ENCODE assay signal across 15 mouse cellular contexts in the genomic region with DNA sequence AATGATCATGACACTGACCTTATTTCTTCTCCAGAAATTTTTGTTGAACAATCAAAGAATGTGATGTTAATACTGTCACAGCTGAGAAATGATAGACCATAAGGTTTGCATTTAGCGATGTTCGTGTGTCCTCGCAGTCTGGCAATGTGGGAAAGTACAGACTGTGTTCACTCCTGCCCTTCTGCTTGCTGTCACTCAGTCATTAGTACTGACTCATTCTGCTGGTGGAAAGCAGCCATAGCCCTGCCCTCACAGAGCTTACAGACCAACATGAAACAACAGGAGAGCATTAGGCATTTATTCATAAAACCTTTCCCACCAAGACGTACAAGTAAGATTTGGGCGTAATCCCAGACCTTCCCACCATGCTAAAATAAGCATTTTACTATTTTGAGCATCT. TPM values are rescaled to one million over a fixed set of nuclear protein-coding genes. Genes with fewer than 3 reads are reported as not detected.
A peak's percentile ranks its signal among the peaks of the same experiment; 100 is the strongest.
DNase-seq lines count a peak whose midpoint lies in the region; ATAC-seq and TF ChIP-seq lines count a peak whose summit lies in the region.
"Had no signal": no experiment of that assay in that cellular context is flagged by ENCODE, and none has a peak within 500 bp of the region (broad histone marks: within the 10 kb centered on the region; RNA-seq: fewer than 3 reads in every experiment).

No protein-coding gene starts in this region.

- H3K27me3 ChIP-seq in intestine, embryonic 15.5 days (replicated peaks) = no peaks in the 10 kb centered on the region
- no peaks in the 10 kb centered on the region for H3K27me3 ChIP-seq in hindbrain, embryonic 10.5 days (ENCODE audit: insufficient read depth, poor library complexity, severe bottlenecking)
- H3K27me3 ChIP-seq: limb, embryonic 12.5 days; midbrain, embryonic 13.5 days; stomach, embryonic 15.5 days had no signal

- no peak overlapping the region for H3K4me2 ChIP-seq in intestine, embryonic 15.5 days (replicated peaks)
- H3K4me2 ChIP-seq: hindbrain, embryonic 14.5 days; limb, embryonic 12.5 days; midbrain, embryonic 13.5 days; stomach, embryonic 15.5 days had no signal

- peak; percentile 5 to 23 for DNase-seq in cerebellum, postnatal 10 days
- DNase-seq in layer of hippocampus, adult 11-12 months (ENCODE audit: low spot score) = peak; percentile 24
- DNase-seq in layer of hippocampus, postnatal 25 days (ENCODE audit: extremely low spot score in 1 of 2, low spot score in 1 of 2) = no peak
- DNase-seq in Muller cell, postnatal 12 days (ENCODE audit: inconsistent ontology term) = peak; percentile 70
- DNase-seq in layer of hippocampus, adult 2 months (ENCODE audit: low spot score in 2 of 2) = peak; percentile 22 to 34
- no peak for DNase-seq in hindbrain, embryonic 10.5 days (ENCODE audit: low spot score)
- DNase-seq: B cell, adult 2 months; kidney, adult 2 months; lung, postnatal 36 days had no signal

- 0 out of 2 replicates have a peak, but pooled peaks have one; percentile 3 for TF ChIP-seq CTCF in layer of hippocampus, adult 2 months (conservative IDR thresholded peaks at IDR 0.05)

- no peaks in the 10 kb centered on the region for H3K36me3 ChIP-seq in intestine, embryonic 15.5 days
- no peaks in the 10 kb centered on the region for H3K36me3 ChIP-seq in hindbrain, embryonic 10.5 days
- H3K36me3 ChIP-seq: midbrain, embryonic 13.5 days; stomach, embryonic 15.5 days had no signal

- no peak overlapping the region for H3K4me3 ChIP-seq in layer of hippocampus, adult 2 months
- H3K4me3 ChIP-seq in intestine, embryonic 15.5 days (replicated peaks) = no peak overlapping the region
- H3K4me3 ChIP-seq in hindbrain, embryonic 10.5 days = no peak overlapping the region
- H3K4me3 ChIP-seq: limb, embryonic 12.5 days; midbrain, embryonic 13.5 days; stomach, embryonic 15.5 days had no signal

- H3K9ac ChIP-seq in intestine, embryonic 15.5 days = no peak overlapping the region
- H3K9ac ChIP-seq: hindbrain, embryonic 14.5 days; limb, embryonic 12.5 days; midbrain, embryonic 13.5 days; stomach, embryonic 15.5 days had no signal

- no peak for ATAC-seq in cerebellum, adult (ENCODE audit: insufficient number of reproducible peaks, low FRiP score, low TSS enrichment)
- no peak for ATAC-seq in intestine, embryonic 15.5 days
- ATAC-seq: midbrain, embryonic 13.5 days had no signal

- no peaks in the 10 kb centered on the region for H3K4me1 ChIP-seq in intestine, embryonic 15.5 days (replicated peaks)
- no peaks in the 10 kb centered on the region; the same call in 1 of the 2 replicates for H3K4me1 ChIP-seq in hindbrain, embryonic 10.5 days (replicated peaks)
- H3K4me1 ChIP-seq: limb, embryonic 12.5 days; midbrain, embryonic 13.5 days had no signal

- WGBS in intestine, embryonic 15.5 days = 76% methylated on average over 5 of the region's 5 CpGs
- 94% methylated on average over 5 of the region's 5 CpGs for WGBS in hindbrain, embryonic 10.5 days

- peak overlapping the region; percentile 61; the same call in 1 of the 2 replicates for H3K27ac ChIP-seq in layer of hippocampus, adult 2 months
- no peak overlapping the region for H3K27ac ChIP-seq in intestine, embryonic 15.5 days
- no peak overlapping the region for H3K27ac ChIP-seq in hindbrain, embryonic 10.5 days
- H3K27ac ChIP-seq: hindbrain, embryonic 14.5 days; limb, embryonic 12.5 days; midbrain, embryonic 13.5 days; stomach, embryonic 15.5 days had no signal

- no peaks in the 10 kb centered on the region for H3K9me3 ChIP-seq in intestine, embryonic 15.5 days
- H3K9me3 ChIP-seq in hindbrain, embryonic 10.5 days = no peaks in the 10 kb centered on the region
- H3K9me3 ChIP-seq: limb, embryonic 12.5 days; midbrain, embryonic 13.5 days; stomach, embryonic 15.5 days had no signal

RNA-seq across cellular contexts. Expression of gene Ell2, which starts 47.8 kb away (rescaled TPM):
- total RNA-seq in layer of hippocampus, postnatal 25 days (2021) = 10 to 100 TPM; 29.6 to 32.0 TPM
- total RNA-seq in layer of hippocampus, adult 2 months (2021) = 10 to 100 TPM; 31.2 to 35.5 TPM
- polyA plus RNA-seq in intestine, embryonic 15.5 days (2015; fragmentation: Nextera tagmentation; extraction: Ambion mirVana) = 5.7 and 6.3 TPM in 2 replicates
- 3.9 and 8.1 TPM in 2 replicates for polyA plus RNA-seq in hindbrain, embryonic 10.5 days (2016; fragmentation: Nextera tagmentation; extraction: Ambion mirVana)

Comparison
In these comparisons a context has a peak if more than half of its experiments do, and no peak if none do; other contexts are left out.
1. DNase-seq: peak in cerebellum, postnatal 10 days (2 of 2), layer of hippocampus, adult 11-12 months (single experiment), Muller cell, postnatal 12 days (single experiment) and layer of hippocampus, adult 2 months (2 of 2); none in layer of hippocampus, postnatal 25 days (0 of 2) and hindbrain, embryonic 10.5 days (single experiment).